Mouse (Mus musculus) lung, postnatal 0 days (tissue): ENCODE data around the gene Ncor1. TPM values are rescaled to one million over a fixed set of nuclear protein-coding genes. Genes with fewer than 3 reads are reported as not detected.
"Not testable (repeated sequence)": the region's sequence is repeated elsewhere in the genome, so short reads cannot be mapped to it uniquely, and the experiment has no call there.

Source experiments
- ATAC-seq: fragments of 200-750 bp; cut with Nextera tagmentation; 2 replicates; pipeline ENCODE4 v1.8.0; 2017; ENCODE audit warnings: moderate library complexity
- DNase-seq: peaks from one replicate; pipeline ENCODE4 v3.0.0-alpha.2; 2016; ENCODE audit warnings: low spot score
- H3K27ac ChIP-seq: fragments of 300-500 bp; sonication (generic); 2 replicates; pipeline ENCODE4 v1.5.1; 2014; ENCODE audit warnings: antibody characterized with exemption, mild to moderate bottlenecking, low read length, mixed read lengths
- H3K27me3 ChIP-seq: fragments of 300-500 bp; sonication (generic); replicated peaks from 2 replicates; pipeline ENCODE4 v1.6.1; 2014; ENCODE audit warnings: low read length, mixed read lengths; ENCODE audit not compliant: insufficient read depth
- H3K36me3 ChIP-seq: fragments of 300-500 bp; sonication (generic); 2 replicates; pipeline ENCODE4 v1.6.1; 2014; ENCODE audit warnings: low read length, mixed read lengths; ENCODE audit not compliant: insufficient read depth
- H3K4me1 ChIP-seq: fragments of 300-500 bp; sonication (generic); 2 replicates; pipeline ENCODE4 v1.6.1; 2014; ENCODE audit warnings: antibody characterized with exemption, low read depth, low read length, mixed read lengths; ENCODE audit not compliant: insufficient read depth
- H3K4me2 ChIP-seq: fragments of 300-500 bp; sonication (generic); replicated peaks from 2 replicates; pipeline ENCODE4 v1.6.1; 2014; ENCODE audit warnings: low read depth, mild to moderate bottlenecking, low read length, moderate library complexity, mixed read lengths
- H3K4me3 ChIP-seq: fragments of 300-500 bp; sonication (generic); 2 replicates; pipeline ENCODE4 v1.5.1; 2014; ENCODE audit warnings: low read depth, low read length
- H3K9ac ChIP-seq: fragments of 300-500 bp; sonication (generic); replicated peaks from 2 replicates; pipeline ENCODE4 v1.6.1; 2014; ENCODE audit warnings: low read depth, mild to moderate bottlenecking
- H3K9me3 ChIP-seq: fragments of 300-500 bp; sonication (generic); 2 replicates; pipeline ENCODE4 v1.6.1; 2016; ENCODE audit warnings: low read length, mixed read lengths
- CTCF ChIP-seq: IDR thresholded peaks from 2 replicates; pipeline ENCODE4 v1.5.1; 2016; ENCODE audit warnings: antibody characterized with exemption, mild to moderate bottlenecking
- EP300 ChIP-seq: IDR thresholded peaks from 2 replicates; pipeline ENCODE4 v1.6.1; 2016; ENCODE audit warnings: antibody characterized with exemption, mild to moderate bottlenecking, control low read depth
- WGBS: fragments of 180-500 bp; shearing (Covaris S2); extraction: QIAGEN DNeasy Blood & Tissue Kit; methylation state at CpG from one replicate; pipeline ENCODE4 v1.1.7; 2014; 5-methylcytosine and 5-hydroxymethylcytosine counted together
- polyA plus RNA-seq: library from polyadenylated mRNA; unstranded; fragments of >200 nt; fragmentation: Nextera tagmentation; extraction: Ambion mirVana; gene quantifications from 2 replicates; pipeline ENCODE4 v1.2.1, GENCODE M21; 2015

Ncor1 gene
- polyA plus RNA-seq, 1 experiment from 2014 or later, result 103 TPM

DNA sequence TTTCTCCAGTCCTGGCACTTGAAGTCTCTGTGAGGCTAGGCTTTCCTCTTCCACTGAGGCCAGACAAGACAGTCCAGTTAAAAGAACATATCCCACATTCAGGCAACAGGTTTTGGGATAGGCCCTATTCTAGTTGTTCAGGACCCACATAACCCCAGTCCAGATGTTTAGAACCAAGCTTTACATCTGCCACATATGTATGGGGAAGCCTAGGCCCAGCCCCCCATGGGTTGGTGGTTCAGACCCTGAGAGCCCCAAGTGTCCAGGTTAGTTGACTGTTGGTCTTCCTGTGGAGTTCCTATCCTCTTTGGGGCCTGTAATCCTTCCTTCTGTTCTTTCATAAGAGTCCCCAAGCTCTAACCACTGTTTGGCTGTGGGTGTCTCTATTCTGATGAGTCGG, 170.6 kb downstream of the Ncor1 start:
- Histone ChIP-seq H3K4me3 (no peak overlapping the region), H3K9ac (no peak overlapping the region), H3K4me2 (no peak overlapping the region), H3K9me3 (no peaks in the 10 kb centered on the region), H3K36me3 (peaks cover 3% of the 10 kb centered on the region), H3K27ac (no peak overlapping the region), H3K4me1 (no peaks in the 10 kb centered on the region), H3K27me3 (no peaks in the 10 kb centered on the region)
- no peak for ATAC-seq
- WGBS, result 97% methylated on average over 1 of the region's 1 CpGs
- DNase-seq, result no peak
- TF ChIP-seq CTCF (no peak), EP300 (no peak)

DNA sequence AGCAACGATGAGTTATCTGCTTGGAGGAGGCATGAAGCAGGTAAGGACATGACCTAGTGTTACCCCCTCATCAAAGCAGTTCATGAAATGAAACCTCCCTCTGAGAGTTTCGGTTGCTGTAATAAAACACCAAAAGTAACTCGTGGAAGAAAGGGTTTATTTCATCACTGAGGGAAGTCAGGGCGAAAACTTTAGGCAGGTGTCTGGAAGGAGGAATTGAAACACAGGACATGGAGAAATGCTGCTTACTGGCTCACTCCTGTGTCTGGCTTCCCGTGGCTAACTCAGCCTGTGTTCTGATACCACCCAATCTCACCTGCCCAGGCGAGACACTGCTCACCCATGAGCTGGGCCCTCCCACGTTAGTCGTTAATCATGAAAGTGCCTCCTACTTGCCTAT, 173.3 kb downstream of the Ncor1 start:
- no peak for TF ChIP-seq CTCF
- no peak for TF ChIP-seq EP300
- 91% methylated on average over 8 of the region's 8 CpGs for WGBS
- DNase-seq (no peak), ATAC-seq (no peak)
- Histone ChIP-seq H3K27ac (no peak overlapping the region), H3K9me3 (no peaks in the 10 kb centered on the region), H3K9ac (no peak overlapping the region), H3K4me3 (no peak overlapping the region), H3K4me1 (0 out of 2 replicates have a peak, but pooled peaks cover 4% of the 10 kb centered on the region), H3K4me2 (no peak overlapping the region), H3K27me3 (no peaks in the 10 kb centered on the region), H3K36me3 (peaks cover 3% of the 10 kb centered on the region; the same call in 1 of the 2 replicates)

DNA sequence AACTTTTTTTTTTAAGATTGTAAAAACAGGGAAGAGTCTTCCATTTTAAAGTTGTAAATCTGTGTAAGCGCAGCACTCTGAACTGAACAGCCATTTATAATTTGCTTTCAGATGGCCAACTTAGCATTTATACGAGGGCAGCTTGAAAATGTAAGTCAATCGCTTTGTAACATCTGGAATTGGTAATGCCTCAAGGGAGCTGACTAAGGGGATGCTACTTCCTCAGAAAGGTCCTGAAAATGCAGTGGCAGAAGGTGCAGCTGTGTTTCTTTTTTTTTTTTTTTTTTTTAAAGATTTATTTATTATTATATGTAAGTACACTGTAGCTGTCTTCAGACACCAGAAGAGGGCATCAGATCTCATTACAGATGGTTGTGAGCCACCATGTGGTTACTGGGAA, 174.3 kb downstream of the Ncor1 start:
- not testable (repeated sequence) for H3K36me3 ChIP-seq, H3K27ac ChIP-seq, H3K4me2 ChIP-seq, H3K4me3 ChIP-seq, DNase-seq, H3K27me3 ChIP-seq, H3K9ac ChIP-seq, H3K4me1 ChIP-seq, ATAC-seq, H3K9me3 ChIP-seq
- WGBS, result 88% methylated on average over 3 of the region's 3 CpGs

DNA sequence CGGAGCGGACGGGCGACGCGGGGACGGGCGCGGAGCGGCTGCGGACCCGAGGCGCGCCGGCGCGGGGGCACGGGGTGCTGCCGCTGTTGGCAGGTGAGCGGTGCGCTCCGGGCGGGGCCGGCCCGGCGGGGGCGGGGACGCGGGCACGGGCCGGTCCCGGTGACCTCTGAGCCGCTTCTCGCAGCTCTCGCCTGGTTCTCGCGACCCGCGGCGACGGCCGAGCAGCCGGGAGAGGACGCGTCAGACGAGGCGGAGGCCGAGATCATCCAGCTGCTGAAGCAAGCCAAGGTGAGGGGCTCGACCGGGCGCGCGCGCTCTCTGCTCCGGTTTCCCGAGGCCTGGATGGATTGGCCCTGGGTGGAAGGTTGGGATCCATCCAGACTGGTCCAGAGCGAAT, 176.7 kb downstream of the Ncor1 start:
- WGBS, result 1% methylated on average over 57 of the region's 57 CpGs
- TF ChIP-seq CTCF (no peak), EP300 (no peak)

DNA sequence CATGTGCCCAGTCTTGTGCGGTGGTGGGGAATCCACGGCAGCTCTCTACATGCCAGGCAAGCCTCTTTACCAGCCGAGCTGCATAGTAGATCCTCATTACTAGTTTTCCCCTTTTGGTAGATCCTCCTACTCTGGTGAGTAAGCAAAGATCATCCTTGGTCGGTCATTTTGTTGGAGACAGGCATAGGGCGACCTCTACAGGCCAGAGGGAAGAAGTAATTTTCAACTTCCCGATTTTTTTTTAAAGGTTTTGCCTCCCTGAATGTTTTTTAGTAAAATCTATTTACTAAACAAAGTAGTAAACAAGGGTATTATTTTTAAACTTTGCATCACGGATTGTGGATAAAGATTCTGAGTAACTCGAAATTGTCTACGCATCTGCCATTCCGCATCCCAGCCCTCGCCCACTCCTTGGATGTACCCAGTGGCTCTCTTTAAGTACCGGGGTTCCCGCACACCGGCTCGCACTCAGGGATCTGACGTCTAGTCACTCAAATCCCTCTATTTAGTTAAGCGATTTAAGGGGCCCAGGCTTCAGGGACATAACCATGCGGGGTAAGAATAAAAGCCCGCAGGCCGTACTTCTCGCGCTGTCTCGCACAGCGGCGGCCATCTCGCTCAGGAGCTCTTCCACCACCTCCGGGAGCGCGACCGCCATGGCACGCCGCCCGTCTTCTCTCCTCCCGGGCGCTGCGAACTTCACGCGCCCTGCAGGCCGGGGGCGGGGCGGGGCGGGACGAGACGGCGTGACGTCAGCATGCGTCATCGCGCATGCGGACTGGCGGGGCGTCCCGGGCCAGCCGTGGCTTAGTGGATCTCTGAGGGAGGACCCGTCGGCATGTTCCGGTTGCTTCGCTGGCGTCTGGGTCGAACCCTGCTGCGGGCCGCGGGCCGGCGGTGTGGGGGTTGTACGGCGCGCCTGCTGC, 177.4 kb downstream of the Ncor1 start, which contains the start of the genes Zswim7 and Ttc19:
TSS of gene Zswim7 (minus strand) at position 701 of the 926 bp plus-strand sequence.
TSS of gene Ttc19 (plus strand) at position 799 of the 926 bp plus-strand sequence.
- Histone ChIP-seq H3K4me1 (peaks cover 4% of the 10 kb centered on the region; the same call in 1 of the 2 replicates), H3K27me3 (no peaks in the 10 kb centered on the region), H3K36me3 (0 out of 2 replicates have a peak, but pooled peaks cover under 1% of the 10 kb centered on the region), H3K9me3 (no peaks in the 10 kb centered on the region), H3K4me3 (peak within 1 kb of the TSS; percentile 90), H3K4me2 (peak within 1 kb of the TSS; percentile 79), H3K27ac (peak within 1 kb of the TSS; percentile 93), H3K9ac (peak within 1 kb of the TSS; percentile 80)
- under 1% methylated on average over 55 of the region's 68 CpGs for WGBS
- TF ChIP-seq CTCF (peak; percentile 82), EP300 (no peak)
- DNase-seq (peak; percentile 95), ATAC-seq (peak; percentile 97)

More for the DNA sequence above, 176.7 kb downstream of the Ncor1 start:
- Histone ChIP-seq H3K36me3 (peaks cover 3% of the 10 kb centered on the region; the same call in 1 of the 2 replicates), H3K9ac (peak overlapping the region; percentile 80), H3K27me3 (no peaks in the 10 kb centered on the region), H3K4me2 (peak overlapping the region; percentile 79), H3K4me3 (peak overlapping the region; percentile 90), H3K27ac (peak overlapping the region; percentile 93), H3K4me1 (peaks cover 4% of the 10 kb centered on the region; the same call in 1 of the 2 replicates), H3K9me3 (no peaks in the 10 kb centered on the region)
- ATAC-seq (peak; percentile 84), DNase-seq (peak; percentile 81)

DNA sequence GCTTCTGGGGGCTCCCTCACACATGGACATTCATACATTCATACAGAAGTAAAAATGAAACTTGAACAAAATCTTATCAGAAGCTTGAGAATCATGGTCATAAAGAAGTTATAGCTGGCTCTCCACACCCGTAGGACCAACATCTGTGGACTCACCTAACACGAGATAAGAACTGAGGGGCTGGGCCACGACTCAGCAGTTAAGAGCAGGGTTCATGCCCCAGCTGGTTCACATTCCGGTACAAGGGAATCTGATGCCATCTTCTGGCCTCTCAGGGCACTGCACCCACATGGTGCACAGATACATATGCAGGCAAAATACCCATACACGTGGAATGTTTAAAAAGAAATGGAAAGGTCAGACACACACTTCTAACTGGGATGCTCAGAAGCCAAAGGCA, 180.3 kb downstream of the Ncor1 start:
- peak; percentile 84 for DNase-seq
- WGBS, result 5% methylated on average over 5 of the region's 5 CpGs

More for the DNA sequence above, 180.3 kb downstream of the Ncor1 start:
- ATAC-seq, result peak; percentile 22
- Histone ChIP-seq H3K27me3 (no peaks in the 10 kb centered on the region), H3K36me3 (no peaks in the 10 kb centered on the region), H3K4me2 (no peak overlapping the region), H3K9me3 (no peaks in the 10 kb centered on the region), H3K27ac (no peak overlapping the region), H3K9ac (no peak overlapping the region), H3K4me1 (peaks cover 4% of the 10 kb centered on the region; the same call in 1 of the 2 replicates), H3K4me3 (no peak overlapping the region)
- peak; percentile 88 for TF ChIP-seq CTCF
- no peak for TF ChIP-seq EP300
